Mouse (Mus musculus): ENCODE measurements around the gene Hck. TPM values are rescaled to one million over a fixed set of nuclear protein-coding genes. Genes with fewer than 3 reads are reported as not detected.
A peak's percentile ranks its signal among the peaks of the same experiment; 100 is the strongest.

Gene Hck
- total and polyA plus RNA-seq, 3 experiments: 3.1 to 4.7 (median 4.6) TPM

GRCm38 (mm10) chr2:153151026-153151425 lies 42.8 kb downstream of the Hck start:
- no peak for DNase-seq

GRCm38 (mm10) chr2:153151926-153152665 lies 43.8 kb downstream of the Hck start:
- DNase-seq: no peak

GRCm38 (mm10) chr2:153153033-153153450 lies 44.8 kb downstream of the Hck start:
- DNase-seq: no peak

- no peak for DNase-seq
Measured at GRCm38 (mm10) chr2:153157270-153157669, 49.0 kb downstream of the Hck start.

GRCm38 (mm10) chr2:153160133-153160532 lies 51.9 kb downstream of the Hck start:
- DNase-seq: no peak

GRCm38 (mm10) chr2:153160844-153161683 lies 52.8 kb downstream of the Hck start, which contains the start of gene Tm9sf4:
Gene Tm9sf4 (plus strand): TSS chr2:153161303.
- peak; percentile 94 for DNase-seq

GRCm38 (mm10) chr2:153161684-153162080 lies 53.4 kb downstream of the Hck start:
- DNase-seq: no peak

- DNase-seq: no peak
Measured at GRCm38 (mm10) chr2:153167136-153167535, 58.9 kb downstream of the Hck start.

GRCm38 (mm10) chr2:153168134-153168820 lies 60.0 kb downstream of the Hck start:
- DNase-seq: no peak

GRCm38 (mm10) chr2:153170490-153171224 lies 62.4 kb downstream of the Hck start:
- DNase-seq: no peak

- DNase-seq: no peak
Measured at GRCm38 (mm10) chr2:153171966-153172365, 63.7 kb downstream of the Hck start.

- peak; percentile 32 for DNase-seq
Measured at GRCm38 (mm10) chr2:153175995-153176570, 67.8 kb downstream of the Hck start.

GRCm38 (mm10) chr2:153177188-153177587 lies 68.9 kb downstream of the Hck start:
- no peak for DNase-seq

- DNase-seq: no peak
Measured at GRCm38 (mm10) chr2:153179126-153179860, 71.0 kb downstream of the Hck start.

GRCm38 (mm10) chr2:153179961-153180360 lies 71.7 kb downstream of the Hck start:
- DNase-seq: no peak

- no peak for DNase-seq
Measured at GRCm38 (mm10) chr2:153186176-153186591, 77.9 kb downstream of the Hck start.

- no peak for DNase-seq
Measured at GRCm38 (mm10) chr2:153187848-153188247, 79.6 kb downstream of the Hck start.

- no peak for DNase-seq
Measured at GRCm38 (mm10) chr2:153191242-153191641, 83.0 kb downstream of the Hck start.

- no peak for DNase-seq
Measured at GRCm38 (mm10) chr2:153194255-153194654, 86.0 kb downstream of the Hck start.

GRCm38 (mm10) chr2:153198485-153198884 lies 90.2 kb downstream of the Hck start:
- no peak for DNase-seq

- no peak for DNase-seq
Measured at GRCm38 (mm10) chr2:153199114-153199513, 90.8 kb downstream of the Hck start.

Measured in adrenal gland, adult 2 months (tissue).